Mouse (Mus musculus) liver, embryonic 16.5 days (tissue): ENCODE data around the gene Gstm2. TPM values are rescaled to one million over a fixed set of nuclear protein-coding genes. Genes with fewer than 3 reads are reported as not detected.

Experiments used
- ATAC-seq: fragments of 200-750 bp; cut with Nextera tagmentation; 2 replicates; pipeline ENCODE4 v1.8.0; 2017; ENCODE audit warnings: low read depth, mild to moderate bottlenecking, moderate number of reproducible peaks, moderate library complexity
- H3K27ac ChIP-seq: fragments of 300-500 bp; sonication (generic); 2 replicates; pipeline ENCODE4 v1.5.1; 2014; ENCODE audit warnings: mild to moderate bottlenecking, low read length
- H3K27me3 ChIP-seq: fragments of 300-500 bp; sonication (generic); 2 replicates; pipeline ENCODE4 v1.6.1; 2014; ENCODE audit warnings: low read depth, low read length, mixed read lengths; ENCODE audit not compliant: control insufficient read depth, insufficient read depth
- H3K36me3 ChIP-seq: fragments of 300-500 bp; sonication (generic); 2 replicates; pipeline ENCODE4 v1.6.1; 2014; ENCODE audit warnings: mild to moderate bottlenecking; ENCODE audit not compliant: control insufficient read depth, insufficient read depth
- H3K4me1 ChIP-seq: fragments of 300-500 bp; sonication (generic); 2 replicates; pipeline ENCODE4 v1.6.1; 2014; ENCODE audit warnings: low read depth, low read length, mixed read lengths; ENCODE audit not compliant: control insufficient read depth
- H3K4me2 ChIP-seq: fragments of 300-500 bp; sonication (generic); 2 replicates; pipeline ENCODE4 v1.6.1; 2014; ENCODE audit warnings: low read depth, low read length, mixed read lengths
- H3K4me3 ChIP-seq: fragments of 300-500 bp; sonication (generic); 2 replicates; pipeline ENCODE4 v1.5.1; 2014; ENCODE audit warnings: low read depth, mild to moderate bottlenecking, low read length
- H3K9ac ChIP-seq: fragments of 300-500 bp; sonication (generic); 2 replicates; pipeline ENCODE4 v1.6.1; 2014; ENCODE audit warnings: low read depth, low read length
- H3K9me3 ChIP-seq: fragments of 300-500 bp; sonication (generic); replicated peaks from 2 replicates; pipeline ENCODE4 v1.6.1; 2016; ENCODE audit warnings: low read length; ENCODE audit not compliant: control insufficient read depth
- WGBS: fragments of 180-500 bp; shearing (Covaris S2); extraction: QIAGEN DNeasy Blood & Tissue Kit; methylation state at CpG from one replicate; pipeline ENCODE4 v1.1.7; 2014; ENCODE audit not compliant: insufficient replicate concordance; 5-methylcytosine and 5-hydroxymethylcytosine counted together
- polyA plus RNA-seq: library from polyadenylated mRNA; unstranded; fragments of >200 nt; fragmentation: Nextera tagmentation; extraction: Ambion mirVana; gene quantifications from 2 replicates; pipeline ENCODE4 v1.2.1, GENCODE M21; 2015

Gene Gstm2
- polyA plus RNA-seq, 1 experiment from 2014 or later = 10.4 TPM

DNA sequence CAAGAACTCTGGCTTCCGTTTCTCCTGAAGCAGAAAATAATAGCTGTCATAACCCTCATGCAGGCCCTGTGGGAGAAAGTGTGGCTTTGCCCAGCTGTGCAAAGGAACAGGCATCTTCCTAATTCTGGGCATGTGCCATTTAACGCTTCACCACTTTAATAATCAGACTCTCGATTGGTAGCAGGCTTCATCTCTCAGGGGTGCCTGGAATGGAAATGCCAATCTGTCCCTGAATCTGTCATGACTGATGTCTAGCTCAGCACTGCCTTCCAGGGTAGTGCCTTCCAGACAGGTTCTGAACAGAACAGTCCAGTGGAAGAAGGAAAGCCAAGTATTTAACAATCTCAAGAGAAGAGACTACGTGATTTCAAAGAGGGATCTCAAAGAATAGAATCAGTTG lies 45.0 kb downstream of the Gstm2 start:
- Histone ChIP-seq H3K4me2 (no peak overlapping the region), H3K27ac (no peak overlapping the region), H3K36me3 (no peaks in the 10 kb centered on the region), H3K9ac (no peak overlapping the region), H3K9me3 (no peaks in the 10 kb centered on the region), H3K4me3 (no peak overlapping the region), H3K4me1 (no peaks in the 10 kb centered on the region; the same call in 1 of the 2 replicates), H3K27me3 (no peaks in the 10 kb centered on the region)
- ATAC-seq = no peak
- WGBS = 63% methylated on average over 4 of the region's 4 CpGs

DNA sequence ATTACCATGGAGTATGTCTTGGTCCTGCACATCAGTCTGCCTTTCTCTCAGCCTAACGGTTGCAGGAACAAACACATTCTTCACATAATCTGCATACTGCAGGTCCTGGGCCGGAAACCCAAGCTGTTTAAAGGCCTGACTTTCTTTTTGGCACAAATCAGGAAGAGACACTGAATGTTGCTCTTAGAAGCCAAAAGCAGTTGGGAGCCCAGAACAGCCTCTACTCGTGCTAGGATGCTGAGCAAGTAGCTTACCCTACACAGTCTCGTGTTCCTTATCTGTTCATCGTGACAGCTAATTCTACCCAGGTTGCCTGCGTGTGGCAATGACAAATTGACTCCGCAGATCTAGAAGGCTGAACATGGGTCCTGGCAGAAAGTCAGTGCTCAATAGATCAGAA lies 45.7 kb downstream of the Gstm2 start:
- Histone ChIP-seq H3K9me3 (no peaks in the 10 kb centered on the region), H3K36me3 (no peaks in the 10 kb centered on the region), H3K9ac (no peak overlapping the region), H3K4me2 (no peak overlapping the region), H3K27me3 (no peaks in the 10 kb centered on the region), H3K4me3 (no peak overlapping the region), H3K27ac (no peak overlapping the region), H3K4me1 (no peaks in the 10 kb centered on the region; the same call in 1 of the 2 replicates)
- ATAC-seq = no peak
- 56% methylated on average over 7 of the region's 7 CpGs for WGBS

DNA sequence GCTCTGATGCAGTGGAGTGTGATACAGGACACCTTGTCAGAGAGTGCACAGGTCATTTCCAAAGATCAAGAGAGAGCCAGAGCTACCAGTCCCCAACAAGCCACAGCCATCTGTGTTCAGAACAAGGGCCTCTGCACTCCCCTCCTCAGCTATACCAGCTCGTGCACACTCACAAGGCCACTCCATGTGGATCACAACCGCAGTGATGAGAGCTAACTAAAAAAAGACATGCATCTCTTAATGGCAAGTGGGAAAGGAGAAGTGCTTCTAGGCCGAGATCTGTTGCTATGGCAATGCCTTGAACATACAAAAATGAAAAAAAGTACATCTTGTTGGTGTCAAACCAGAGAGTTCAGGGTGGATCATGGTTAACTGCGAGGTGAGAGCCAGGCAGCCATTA lies 46.4 kb downstream of the Gstm2 start:
- WGBS = 46% methylated on average over 4 of the region's 4 CpGs
- Histone ChIP-seq H3K4me3 (no peak overlapping the region), H3K27ac (no peak overlapping the region), H3K9ac (no peak overlapping the region), H3K27me3 (no peaks in the 10 kb centered on the region), H3K4me2 (no peak overlapping the region), H3K9me3 (no peaks in the 10 kb centered on the region), H3K36me3 (no peaks in the 10 kb centered on the region), H3K4me1 (no peaks in the 10 kb centered on the region; the same call in 1 of the 2 replicates)
- no peak for ATAC-seq

DNA sequence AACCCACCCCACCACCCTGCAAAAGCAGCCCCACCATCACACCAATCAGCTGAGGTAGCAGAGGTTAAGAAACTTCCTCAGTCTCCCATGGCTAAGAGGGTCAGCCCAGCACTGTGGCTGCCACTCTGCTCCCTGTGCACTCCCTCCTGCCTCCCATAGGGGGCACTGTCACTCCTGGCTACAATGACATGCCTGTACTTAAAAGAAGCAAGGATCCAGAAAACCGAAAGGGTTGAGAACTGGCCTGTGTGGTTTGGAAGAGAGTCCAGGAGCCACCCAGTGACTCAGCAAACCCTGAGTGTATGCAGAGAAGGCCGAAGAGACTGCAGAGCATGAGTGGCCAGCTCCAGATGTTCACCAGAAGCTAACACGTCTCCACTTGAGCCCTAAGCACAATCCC lies 46.9 kb downstream of the Gstm2 start:
- no peaks in the 10 kb centered on the region; the same call in 1 of the 2 replicates for H3K4me1 ChIP-seq
- H3K27me3 ChIP-seq = no peaks in the 10 kb centered on the region
- H3K36me3 ChIP-seq = no peaks in the 10 kb centered on the region
- H3K4me2 ChIP-seq = no peak overlapping the region
- H3K4me3 ChIP-seq = no peak overlapping the region
- 24% methylated on average over 3 of the region's 3 CpGs for whole genome bisulfite sequencing
- ATAC-seq = no peak
- H3K9me3 ChIP-seq = no peaks in the 10 kb centered on the region
- H3K27ac ChIP-seq = no peak overlapping the region
- no peak overlapping the region for H3K9ac ChIP-seq

DNA sequence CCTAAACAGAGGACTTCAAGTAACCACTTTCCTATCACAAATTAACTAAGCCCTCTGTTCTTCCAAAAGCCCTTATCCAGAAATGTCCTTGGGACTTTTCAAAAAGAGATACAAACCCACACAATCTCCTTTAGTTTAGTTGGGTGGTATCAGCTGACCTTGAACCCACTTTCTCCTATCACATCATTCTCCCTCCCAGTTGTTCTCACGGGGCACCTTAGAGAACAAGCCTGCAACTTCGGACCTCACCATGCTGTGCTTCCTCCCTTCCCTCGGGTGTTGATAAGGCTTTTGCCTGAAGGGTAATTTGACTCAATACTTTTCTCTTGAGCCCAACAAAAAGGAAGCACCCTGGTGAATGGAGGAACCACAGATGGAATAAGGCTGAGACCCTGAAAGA lies 50.4 kb downstream of the Gstm2 start:
- H3K36me3 ChIP-seq = no peaks in the 10 kb centered on the region
- H3K27me3 ChIP-seq = no peaks in the 10 kb centered on the region
- no peaks in the 10 kb centered on the region for H3K9me3 ChIP-seq
- no peak overlapping the region for H3K4me3 ChIP-seq
- WGBS = 15% methylated on average over 3 of the region's 3 CpGs
- ATAC-seq = no peak
- no peak overlapping the region for H3K9ac ChIP-seq
- H3K4me2 ChIP-seq = no peak overlapping the region
- no peak overlapping the region for H3K27ac ChIP-seq
- H3K4me1 ChIP-seq = no peaks in the 10 kb centered on the region; the same call in none of the 2 replicates

DNA sequence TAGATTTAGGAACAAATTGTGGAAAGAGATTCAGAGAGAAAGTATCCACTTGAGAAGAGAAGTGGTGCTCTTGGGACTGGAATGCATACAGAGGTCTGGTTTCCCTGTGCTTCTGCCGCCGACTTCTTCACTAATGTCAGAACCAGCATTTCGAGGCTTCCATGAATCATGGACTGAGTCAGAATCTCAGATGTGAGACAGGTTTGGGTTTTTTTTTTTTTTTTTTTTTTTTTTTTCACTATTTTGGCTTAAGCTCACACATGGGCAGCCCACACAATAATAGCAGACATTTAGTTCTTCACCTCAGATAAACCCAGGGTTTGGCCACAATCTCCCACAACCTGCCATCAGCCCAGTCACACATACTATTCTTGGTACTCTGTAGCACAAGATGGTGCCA lies 51.0 kb downstream of the Gstm2 start:
- no peak overlapping the region for H3K9ac ChIP-seq
- H3K9me3 ChIP-seq = no peaks in the 10 kb centered on the region
- no peaks in the 10 kb centered on the region; the same call in none of the 2 replicates for H3K4me1 ChIP-seq
- no peak for ATAC-seq
- 65% methylated on average over 3 of the region's 3 CpGs for WGBS
- no peaks in the 10 kb centered on the region for H3K27me3 ChIP-seq
- no peak overlapping the region for H3K4me2 ChIP-seq
- no peak overlapping the region for H3K4me3 ChIP-seq
- H3K27ac ChIP-seq = no peak overlapping the region
- no peaks in the 10 kb centered on the region for H3K36me3 ChIP-seq

DNA sequence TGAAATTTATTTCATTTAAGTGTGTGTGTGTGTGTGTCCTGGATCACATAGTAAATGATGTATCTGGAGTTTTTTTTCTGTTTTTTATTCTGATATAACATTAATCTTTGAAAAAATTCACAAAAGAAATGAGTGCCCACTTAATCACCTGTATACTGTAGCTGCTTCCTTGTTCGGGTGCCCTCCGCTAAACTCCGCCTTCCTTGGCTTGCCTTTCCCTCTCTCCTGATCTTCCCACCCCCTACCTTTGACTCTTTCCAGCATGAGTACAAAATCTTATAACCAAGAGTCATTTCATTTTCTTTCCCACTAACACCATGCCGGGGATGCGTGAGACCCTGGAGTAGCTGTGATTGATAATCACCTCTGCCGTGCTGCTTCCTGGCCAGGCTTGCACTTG lies 54.1 kb downstream of the Gstm2 start:
- H3K27me3 ChIP-seq = no peaks in the 10 kb centered on the region
- H3K9me3 ChIP-seq = no peaks in the 10 kb centered on the region
- WGBS = 74% methylated on average over 6 of the region's 6 CpGs
- H3K4me2 ChIP-seq = no peak overlapping the region
- H3K4me3 ChIP-seq = no peak overlapping the region
- no peaks in the 10 kb centered on the region; the same call in 1 of the 2 replicates for H3K4me1 ChIP-seq
- no peak overlapping the region for H3K9ac ChIP-seq
- no peaks in the 10 kb centered on the region for H3K36me3 ChIP-seq
- no peak overlapping the region for H3K27ac ChIP-seq
- ATAC-seq = no peak

Other genes starting within 250 kb of the Gstm2 start
- gene Csf1, start 226.0 kb downstream of the Gstm2 start, polyA plus RNA-seq = 6.0 and 7.9 TPM in 2 replicates
- 0.05 and 1.9 TPM in 2 replicates for gene Eps8l3, start 109.2 kb downstream of the Gstm2 start, polyA plus RNA-seq
- gene Gstm5, start 90.6 kb downstream of the Gstm2 start, polyA plus RNA-seq = 170 and 181 TPM in 2 replicates
- 40.3 and 52.6 TPM in 2 replicates for gene Gstm7, start 54.6 kb downstream of the Gstm2 start, polyA plus RNA-seq
- 19.1 and 21.3 TPM in 2 replicates for gene Gstm6, start 42.7 kb downstream of the Gstm2 start, polyA plus RNA-seq
- 13.9 and 16.3 TPM in 2 replicates for gene Gstm3, start 17.2 kb downstream of the Gstm2 start, polyA plus RNA-seq
- 376 and 435 TPM in 2 replicates for gene Gstm1, start 31.5 kb upstream of the Gstm2 start, polyA plus RNA-seq
- gene Gstm4, start 58.4 kb upstream of the Gstm2 start, polyA plus RNA-seq = 16.8 and 17.0 TPM in 2 replicates
- gene Ampd2, start 100.2 kb upstream of the Gstm2 start, polyA plus RNA-seq = 76.4 and 79.6 TPM in 2 replicates
- gene Gnat2, start 106.3 kb upstream of the Gstm2 start, polyA plus RNA-seq = 3.8 and 4.1 TPM in 2 replicates
- gene Gnai3, start 159.7 kb upstream of the Gstm2 start, polyA plus RNA-seq = 69.9 and 73.7 TPM in 2 replicates
- gene Gpr61, start 168.4 kb upstream of the Gstm2 start, polyA plus RNA-seq = 0.02 TPM in 1 of 2 replicates, not detected in the other
- gene Amigo1, start 199.9 kb upstream of the Gstm2 start, polyA plus RNA-seq = 0.61 and 0.64 TPM in 2 replicates
- gene Cyb561d1, start 214.8 kb upstream of the Gstm2 start, polyA plus RNA-seq = 1.9 TPM in 2 replicates
- 2.0 and 2.1 TPM in 2 replicates for gene Atxn7l2, start 224.5 kb upstream of the Gstm2 start, polyA plus RNA-seq
- gene Sypl2, start 240.2 kb upstream of the Gstm2 start, polyA plus RNA-seq = 0.20 and 0.71 TPM in 2 replicates